Mouse (Mus musculus): ENCODE results near the gene Dnajb13.

Gene Dnajb13

DNA sequence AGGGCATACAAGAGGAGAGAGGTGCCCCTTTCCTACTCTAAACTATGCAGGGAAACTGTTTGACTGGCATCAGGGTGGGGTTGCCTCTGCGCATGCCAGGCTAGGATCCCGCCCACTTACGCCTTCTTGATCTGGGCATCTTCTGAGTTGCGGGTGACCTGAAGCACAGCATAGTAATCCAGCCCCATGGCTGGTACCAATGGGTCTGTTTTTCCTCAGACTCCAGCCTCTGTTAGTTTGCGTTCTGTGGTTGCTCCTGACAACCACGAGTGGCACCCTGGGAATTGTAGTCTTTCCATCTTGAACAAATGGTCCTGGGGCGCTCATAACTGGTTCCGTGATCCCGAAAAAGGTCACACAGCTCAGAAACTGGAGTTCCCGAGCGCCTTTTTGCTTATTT is at the start of gene Dnajb13:
TSS of gene Dnajb13 (minus strand) at position 388 of the 400 bp plus-strand sequence.
- no peak for DNase-seq (ENCODE audit: low spot score)

DNA sequence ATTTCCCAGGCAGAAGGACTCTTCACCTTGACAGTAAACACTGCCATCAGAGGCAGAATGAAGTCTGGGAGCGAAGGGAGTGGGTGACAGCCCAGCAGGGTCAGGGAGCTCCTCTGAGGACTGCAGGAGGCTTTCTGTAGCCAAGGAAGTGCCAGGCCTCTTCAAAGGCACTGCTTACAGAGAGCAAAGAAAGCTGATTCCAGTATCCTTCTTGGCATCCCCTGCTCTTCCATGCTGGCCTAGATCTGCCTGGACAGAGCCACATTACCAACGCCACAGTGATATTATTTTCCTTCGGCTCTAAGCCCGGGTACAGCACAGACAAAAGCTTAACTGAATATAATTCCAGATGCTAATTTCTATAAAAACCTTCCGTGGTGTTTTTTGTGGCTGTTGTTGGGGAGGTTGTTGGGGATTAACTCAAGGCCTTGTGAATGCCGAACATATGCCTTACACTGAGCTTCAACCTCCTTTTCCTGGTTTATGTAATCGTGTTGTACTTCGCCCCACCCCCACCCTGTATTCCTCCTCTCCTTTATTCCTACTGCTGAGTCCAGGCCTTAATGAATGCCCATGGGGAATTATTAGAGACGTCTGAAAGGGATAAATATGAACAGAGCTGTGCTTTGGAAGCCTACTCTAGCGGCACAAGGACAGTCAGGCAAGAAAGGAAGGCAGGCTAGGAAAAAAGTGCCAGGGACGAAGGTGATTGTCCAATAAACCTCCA is 47.3 kb upstream of the Dnajb13 start:
- DNase-seq (ENCODE audit: low spot score): no peak

DNA sequence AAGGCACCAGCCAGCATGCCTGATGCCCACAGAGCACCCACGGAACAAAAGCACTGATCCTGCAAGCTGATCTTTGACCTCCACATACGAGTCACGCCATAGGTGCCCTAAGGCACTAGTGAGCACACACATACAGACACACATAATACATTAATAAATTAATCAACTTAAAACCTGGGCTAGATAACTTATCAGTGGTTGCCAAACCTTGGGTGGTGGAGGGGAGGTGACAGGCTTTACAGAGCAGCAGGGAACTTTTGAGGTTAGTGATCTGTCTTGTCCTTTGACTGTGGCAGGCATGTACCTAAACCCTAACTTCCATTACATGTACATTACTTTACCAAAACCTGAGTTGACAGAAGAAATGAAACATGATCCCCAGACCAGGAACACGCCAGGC is 44.6 kb upstream of the Dnajb13 start:
- no peak for DNase-seq (ENCODE audit: low spot score)

DNA sequence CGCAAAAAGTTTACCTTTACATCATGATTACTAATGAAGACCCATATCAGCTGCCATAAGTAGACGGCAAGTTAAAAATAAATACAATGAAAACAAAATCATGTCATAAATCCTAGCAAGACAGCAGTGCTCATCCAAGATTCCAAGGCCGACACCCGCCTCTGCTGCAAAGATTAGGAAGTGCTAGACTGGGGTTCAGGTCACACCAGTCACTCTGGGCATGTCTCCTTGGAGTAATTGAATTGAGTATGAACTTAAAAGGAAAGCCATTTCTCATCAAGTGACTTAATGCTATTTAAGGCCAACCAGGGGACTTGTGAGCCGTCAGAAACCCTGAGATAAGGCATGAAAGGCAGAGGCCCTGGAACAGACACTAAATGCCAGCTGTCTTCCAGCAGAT is 42.5 kb upstream of the Dnajb13 start:
- DNase-seq (ENCODE audit: low spot score): no peak

DNA sequence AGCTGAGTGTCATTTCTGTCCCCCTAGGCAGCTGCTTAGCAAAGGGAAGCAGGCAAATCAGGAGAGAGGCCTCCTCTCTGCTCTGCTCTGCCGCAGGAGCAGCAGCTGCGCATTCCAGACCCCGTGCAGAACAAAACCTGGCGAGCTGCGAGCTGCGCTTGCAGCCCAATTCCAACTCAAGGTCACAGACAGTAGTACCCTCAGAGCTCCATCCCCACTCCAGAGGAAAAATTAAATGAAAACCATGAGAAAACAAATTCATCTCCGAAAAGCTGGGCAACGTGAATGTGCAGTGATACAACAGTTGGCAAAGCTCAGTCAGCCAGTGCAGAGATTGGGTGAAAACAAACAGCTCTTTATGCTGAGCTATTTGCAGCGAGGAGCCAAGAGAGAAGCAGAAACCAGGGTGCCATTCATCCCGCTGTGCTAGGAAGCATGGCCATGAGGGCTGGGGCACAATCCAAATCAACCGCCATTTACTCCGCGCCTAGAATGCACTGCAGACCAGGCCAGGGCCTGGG is 40.7 kb upstream of the Dnajb13 start:
- peak; percentile 58 for DNase-seq (ENCODE audit: low spot score)

- DNase-seq (ENCODE audit: low spot score): peak; percentile 80
Measured at GRCm38 (mm10) chr7:100554939-100555338, 40.2 kb upstream of the Dnajb13 start.

DNA sequence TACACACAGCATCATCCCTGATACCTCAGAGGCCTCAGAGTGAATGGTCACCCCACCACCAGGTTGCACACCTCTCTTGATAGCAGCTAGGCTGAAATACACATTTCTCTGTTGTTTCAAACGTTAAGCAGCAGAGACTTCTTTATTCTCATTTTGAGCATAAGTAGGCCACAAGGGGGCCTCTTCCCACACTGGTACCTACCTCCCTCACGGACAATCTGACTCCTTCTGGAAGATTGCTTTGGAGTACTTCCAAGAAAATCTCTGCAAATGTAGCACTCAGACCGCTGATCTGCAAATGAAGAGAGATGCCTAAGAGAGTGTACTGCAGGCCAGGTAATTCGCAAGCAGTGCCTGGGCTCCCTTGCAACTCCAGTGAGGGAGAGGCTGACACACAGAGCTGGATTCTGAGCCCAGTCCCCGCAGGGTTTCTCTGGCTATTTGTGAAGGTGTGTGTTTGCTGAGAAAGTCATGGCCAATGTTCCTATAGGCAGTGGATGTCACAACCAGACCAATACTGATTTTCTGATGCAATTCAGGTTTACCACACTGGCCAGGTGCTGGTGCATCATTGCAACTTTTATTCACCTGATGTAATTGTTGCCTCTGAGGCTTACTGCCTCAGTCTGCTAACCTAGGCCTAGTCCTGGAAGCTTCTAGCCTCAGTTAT is 35.7 kb upstream of the Dnajb13 start:
- DNase-seq (ENCODE audit: low spot score): no peak

DNA sequence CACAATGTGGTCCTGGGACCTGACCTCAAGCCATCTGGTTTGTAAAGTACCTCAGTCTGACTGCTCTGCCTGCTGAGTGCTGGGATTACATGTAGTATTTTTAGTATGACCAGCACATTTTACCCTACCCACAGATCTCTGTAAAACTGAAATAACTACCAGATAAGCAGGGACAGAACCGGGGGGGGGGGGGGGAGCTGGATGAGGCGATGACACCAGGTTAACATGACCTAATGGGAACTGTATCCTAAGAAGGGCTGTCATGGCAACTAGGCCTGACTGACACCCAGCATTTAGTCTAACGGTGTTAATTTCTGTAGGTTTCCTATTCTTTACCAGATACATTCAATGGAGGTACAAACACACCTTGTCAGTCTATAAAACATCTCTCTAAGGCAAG is 35.0 kb upstream of the Dnajb13 start:
- DNase-seq (ENCODE audit: low spot score): no peak

GRCm38 (mm10) chr7:100547631-100548030 is 32.9 kb upstream of the Dnajb13 start:
- DNase-seq (ENCODE audit: low spot score): no peak

DNA sequence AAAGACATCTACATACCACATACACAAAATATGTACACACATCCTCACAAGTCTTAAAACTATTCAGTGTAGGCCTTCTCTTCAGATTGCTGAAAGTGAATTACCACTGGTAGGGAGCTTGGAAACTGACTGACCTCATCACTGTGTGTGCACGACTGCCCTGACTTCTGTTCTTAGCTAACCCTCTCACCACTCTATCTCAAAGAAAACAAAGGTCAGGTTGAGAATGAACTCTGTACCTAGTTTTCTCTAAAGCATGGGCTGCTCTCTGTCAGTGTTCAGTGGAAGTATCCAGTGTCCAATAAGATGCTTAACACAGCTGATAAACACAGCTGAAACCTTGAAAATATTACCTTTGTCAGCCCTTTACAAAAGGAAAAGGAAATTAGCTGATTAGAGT is 29.7 kb upstream of the Dnajb13 start:
- peak; percentile 66 for DNase-seq (ENCODE audit: low spot score)

GRCm38 (mm10) chr7:100539516-100539915 is 24.8 kb upstream of the Dnajb13 start:
- no peak for DNase-seq (ENCODE audit: low spot score)

- no peak for DNase-seq (ENCODE audit: low spot score)
Measured at GRCm38 (mm10) chr7:100537519-100537902, 22.8 kb upstream of the Dnajb13 start.

GRCm38 (mm10) chr7:100536804-100537518 is 22.2 kb upstream of the Dnajb13 start, which contains the start of gene Coa4:
Gene Coa4 (plus strand): TSS chr7:100537071.
- DNase-seq (ENCODE audit: low spot score): peak; percentile 96

GRCm38 (mm10) chr7:100535831-100536230 is 21.1 kb upstream of the Dnajb13 start:
- no peak for DNase-seq (ENCODE audit: low spot score)

GRCm38 (mm10) chr7:100534216-100534615 is 19.5 kb upstream of the Dnajb13 start:
- DNase-seq (ENCODE audit: low spot score): no peak

GRCm38 (mm10) chr7:100533503-100533902 is 18.7 kb upstream of the Dnajb13 start:
- peak; percentile 78 for DNase-seq (ENCODE audit: low spot score)

- DNase-seq (ENCODE audit: low spot score): no peak
Measured at GRCm38 (mm10) chr7:100530766-100531165, 16.0 kb upstream of the Dnajb13 start.

- DNase-seq (ENCODE audit: low spot score): no peak
Measured at GRCm38 (mm10) chr7:100524669-100525068, 9.9 kb upstream of the Dnajb13 start.

- no peak for DNase-seq (ENCODE audit: low spot score)
Measured at GRCm38 (mm10) chr7:100522222-100522621, 7.5 kb upstream of the Dnajb13 start.

DNA sequence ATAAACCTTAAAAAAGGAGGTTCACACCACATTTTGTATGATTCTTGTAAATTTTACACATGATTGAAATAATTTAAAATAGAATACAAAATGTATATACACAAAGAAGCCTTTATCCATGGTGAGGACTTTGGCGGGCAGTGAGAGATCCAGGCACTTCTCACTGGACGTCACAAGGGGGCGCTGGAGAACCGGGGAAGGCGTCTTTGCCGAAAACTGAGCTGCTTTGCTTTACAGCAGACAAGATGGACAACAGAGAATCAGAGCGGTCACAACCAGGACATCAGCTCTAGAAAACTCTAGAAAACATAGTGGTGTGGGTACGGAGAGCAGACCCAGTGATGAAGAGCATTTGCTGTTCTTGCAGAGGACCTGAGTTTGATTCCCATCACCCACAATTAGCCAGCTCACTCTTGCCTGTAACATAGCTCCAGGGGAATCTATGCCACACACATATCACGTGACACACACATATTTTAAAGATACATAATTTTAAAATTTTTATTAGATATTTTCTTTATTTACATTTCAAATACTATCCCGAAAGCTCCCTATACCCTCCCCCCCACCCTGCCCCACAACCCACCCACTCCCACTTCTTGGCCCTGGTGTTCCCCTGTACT is 6.0 kb upstream of the Dnajb13 start:
- peak; percentile 73 for DNase-seq (ENCODE audit: low spot score)

GRCm38 (mm10) chr7:100520204-100520603 is 5.4 kb upstream of the Dnajb13 start:
- no peak for DNase-seq (ENCODE audit: low spot score)

- no peak for DNase-seq (ENCODE audit: low spot score)
Measured at GRCm38 (mm10) chr7:100511602-100512001, 3.2 kb downstream of the Dnajb13 start.
